Mouse (Mus musculus) adrenal gland, adult 2 months (tissue): ENCODE measurements around the gene Xlr4c. TPM values are rescaled to one million over a fixed set of nuclear protein-coding genes. Genes with fewer than 3 reads are reported as not detected.
"Not testable (repeated sequence)": the region's sequence is repeated elsewhere in the genome, so short reads cannot be mapped to it uniquely, and the experiment has no call there.

Experiments used
- DNase-seq: peaks from one replicate; pipeline ENCODE4 v3.0.0; 2021
- long read RNA-seq: library from polyadenylated mRNA; stranded (forward); transcript quantifications from one replicate; pipeline ENCODE4 v2.0.0, GENCODE M21; 2021
- polyA plus RNA-seq: library from polyadenylated mRNA; depleted of rRNA; stranded (reverse); fragments of >200 nt; gene quantifications from 2 replicates; pipeline ENCODE4 v1.2.3, GENCODE M21; 2012; rRNA removed
- total RNA-seq, 2 experiments: library from RNA; stranded (reverse); gene quantifications; 2 replicates each; pipeline ENCODE4 v1.2.3; 2021

The Xlr4c gene
- total RNA-seq (1 to 10 TPM in 1 of 2 experiments, not detected in 1; 1.7 TPM), polyA plus RNA-seq (not detected in 2 replicates)
- long read RNA-seq = 0 reads

DNA sequence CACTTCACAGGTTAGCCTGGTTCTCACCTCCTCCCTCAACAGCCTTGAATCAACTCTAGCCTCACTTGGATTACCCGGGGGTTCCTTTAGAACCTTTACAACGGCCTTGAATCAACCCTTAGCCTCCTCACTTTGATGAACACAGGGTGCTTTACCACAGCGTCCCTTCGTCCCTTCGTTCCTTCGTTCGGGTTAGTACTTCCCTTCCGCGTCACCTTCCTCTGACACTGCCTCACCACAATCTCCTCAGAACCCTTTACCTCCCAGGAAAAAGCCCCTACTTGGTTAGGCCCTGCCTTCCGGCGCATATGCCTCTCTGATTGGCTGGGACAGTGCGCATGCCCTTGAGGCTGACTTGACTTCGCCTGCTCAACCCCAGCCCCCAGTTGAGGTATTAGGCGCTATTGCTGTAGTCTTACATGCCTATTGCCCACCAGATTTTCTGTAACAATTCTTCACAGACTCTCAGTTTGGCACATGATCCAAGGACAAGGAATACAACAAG lies at the start of gene Xlr4c:
Gene Xlr4c (minus strand): TSS at position 310 of the 505 bp plus-strand sequence.
- DNase-seq = not testable (repeated sequence)

DNA sequence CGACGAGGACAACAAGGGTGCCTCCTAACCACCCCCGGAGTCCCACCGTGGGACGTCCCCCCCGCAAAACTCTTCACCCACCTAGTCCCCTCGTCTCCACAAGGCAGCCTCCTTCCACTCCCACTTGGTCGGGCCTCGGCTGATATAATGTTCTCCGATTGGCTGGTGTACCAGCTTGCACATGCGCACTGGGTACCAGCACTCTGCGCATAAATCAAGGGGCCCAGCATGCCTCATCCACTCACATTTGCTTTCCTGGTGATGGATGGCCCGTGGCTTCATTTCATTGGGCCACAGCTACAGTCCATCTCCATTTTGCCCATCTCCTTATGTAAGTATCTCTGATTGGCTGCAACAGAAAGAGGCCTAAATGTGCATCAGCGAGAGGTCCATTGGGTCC lies 22.3 kb upstream of the Xlr4c start, which contains the start of gene Xlr3c:
Gene Xlr3c (minus strand): TSS at position 121 of the 400 bp plus-strand sequence.
- DNase-seq = not testable (repeated sequence)

DNA sequence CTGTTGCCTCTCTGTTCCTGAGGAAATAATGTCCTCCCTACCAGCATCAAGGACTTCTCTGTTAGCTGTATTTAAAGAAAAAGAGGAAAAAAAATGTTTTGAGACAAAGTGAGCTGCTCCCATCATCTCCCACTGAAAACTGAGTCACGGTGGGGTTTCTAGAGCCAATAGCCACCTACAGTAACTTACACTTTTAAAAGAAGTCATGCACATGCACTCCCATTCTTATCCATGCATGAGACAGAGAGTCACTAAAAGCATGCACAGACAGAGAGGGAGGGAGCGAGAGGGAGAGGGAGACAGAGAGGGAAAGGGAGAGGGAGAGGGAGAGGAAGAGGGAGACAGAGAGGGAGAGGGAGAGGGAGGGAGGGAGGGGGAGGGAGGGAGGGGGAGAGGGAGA lies 19.5 kb upstream of the Xlr4c start:
- not testable (repeated sequence) for DNase-seq

DNA sequence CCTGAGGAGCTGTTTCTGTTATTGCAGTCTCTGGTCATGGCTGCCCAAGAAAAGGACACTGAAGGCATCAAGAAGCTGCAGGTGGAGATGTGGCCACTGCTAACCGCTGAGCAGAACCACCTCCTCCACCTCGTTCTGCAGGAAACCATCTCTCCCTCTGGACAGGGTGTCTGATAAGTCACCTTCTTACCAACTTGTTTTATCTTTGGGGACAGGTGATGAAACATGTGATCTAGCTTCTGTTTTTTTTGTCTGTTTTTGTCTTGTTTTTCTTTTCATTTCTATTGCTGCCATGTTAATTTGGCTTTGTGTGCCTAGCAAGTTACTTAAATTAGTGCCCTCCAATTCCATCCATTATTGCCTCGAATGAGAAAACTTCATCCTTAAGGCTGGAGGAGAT lies 13.6 kb downstream of the Xlr4c start:
- no peak for DNase-seq

DNA sequence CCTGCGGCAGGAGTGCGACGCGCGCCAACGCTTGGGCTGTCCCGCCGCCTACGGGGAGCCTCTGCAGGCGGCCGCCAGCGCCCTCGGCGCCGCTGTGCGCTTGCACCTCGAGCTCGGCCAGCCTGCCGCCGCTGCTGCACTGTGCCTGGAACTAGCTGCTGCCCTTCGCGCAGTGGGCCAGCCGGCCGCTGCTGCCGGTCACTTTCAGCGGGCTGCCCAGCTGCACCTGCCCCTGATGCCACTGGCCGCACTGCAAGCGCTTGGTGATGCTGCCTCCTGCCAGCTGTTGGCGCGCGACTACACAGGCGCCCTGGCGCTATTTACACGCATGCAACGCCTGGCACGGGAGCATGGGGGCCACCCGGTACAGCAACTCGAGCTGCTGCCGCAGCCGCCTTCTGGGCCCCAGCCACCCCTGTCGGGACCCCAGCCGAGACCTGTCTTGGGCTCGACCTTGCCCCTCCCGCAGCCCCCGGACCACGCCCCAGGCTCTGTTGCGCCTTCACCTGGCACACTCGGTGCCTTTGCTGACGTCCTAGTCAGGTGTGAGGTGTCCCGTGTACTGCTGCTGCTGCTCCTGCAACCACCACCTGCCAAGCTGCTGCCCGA lies 14.2 kb downstream of the Xlr4c start:
- peak; percentile 74 for DNase-seq

DNA sequence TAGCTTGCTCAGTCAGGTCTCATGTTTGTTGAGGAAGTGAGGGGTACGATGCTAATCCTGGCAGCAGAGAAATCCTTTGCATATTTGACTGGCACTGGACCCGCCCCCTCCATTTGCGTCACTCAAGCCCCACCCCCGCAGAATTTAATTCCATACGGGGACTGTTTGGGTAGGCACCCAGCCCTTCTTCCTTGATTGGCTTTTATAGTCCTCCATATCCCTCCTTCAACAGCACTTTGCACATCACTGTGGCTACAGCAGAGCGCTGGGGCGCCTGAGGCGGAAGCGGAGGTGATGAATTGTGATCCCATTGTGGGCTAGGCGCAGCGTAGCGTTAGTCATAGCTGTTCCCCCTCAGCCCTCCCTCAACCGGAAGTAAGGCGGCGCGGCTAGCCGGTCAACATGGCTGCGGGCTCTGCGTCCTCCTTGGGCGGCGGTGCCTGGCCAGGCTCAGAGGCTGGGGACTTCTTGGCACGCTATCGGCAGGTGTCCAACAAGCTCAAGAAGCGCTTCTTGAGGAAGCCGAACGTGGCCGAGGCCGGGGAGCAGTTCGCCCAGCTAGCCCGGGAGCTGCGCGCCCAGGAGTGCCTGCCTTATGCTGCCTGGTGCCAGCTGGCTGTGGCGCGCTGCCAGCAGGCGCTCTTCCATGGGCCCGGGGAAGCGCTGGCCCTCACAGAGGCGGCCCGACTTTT lies 14.9 kb downstream of the Xlr4c start, which contains the start of gene F8a:
Gene F8a (plus strand): TSS at position 378 of the 692 bp plus-strand sequence.
- DNase-seq = peak; percentile 89

DNA sequence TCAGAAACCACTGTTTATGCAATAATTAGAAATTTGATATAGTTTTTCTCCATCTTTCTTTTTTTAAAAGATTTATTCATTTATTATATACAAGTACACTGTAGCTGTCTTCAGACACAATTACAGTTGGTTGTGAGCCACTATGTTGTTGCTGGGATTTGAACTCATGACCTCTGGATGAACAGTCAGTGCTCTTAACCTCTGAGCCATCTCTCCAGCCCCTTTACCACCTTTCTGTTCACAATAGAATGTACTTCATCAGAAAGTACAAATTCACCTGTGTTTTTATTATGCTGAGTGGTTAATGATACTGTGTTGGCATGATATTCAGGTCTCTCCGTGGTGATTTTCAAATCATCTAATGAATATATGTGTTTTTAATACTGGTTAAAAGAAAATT lies 17.6 kb downstream of the Xlr4c start:
- no peak for DNase-seq

DNA sequence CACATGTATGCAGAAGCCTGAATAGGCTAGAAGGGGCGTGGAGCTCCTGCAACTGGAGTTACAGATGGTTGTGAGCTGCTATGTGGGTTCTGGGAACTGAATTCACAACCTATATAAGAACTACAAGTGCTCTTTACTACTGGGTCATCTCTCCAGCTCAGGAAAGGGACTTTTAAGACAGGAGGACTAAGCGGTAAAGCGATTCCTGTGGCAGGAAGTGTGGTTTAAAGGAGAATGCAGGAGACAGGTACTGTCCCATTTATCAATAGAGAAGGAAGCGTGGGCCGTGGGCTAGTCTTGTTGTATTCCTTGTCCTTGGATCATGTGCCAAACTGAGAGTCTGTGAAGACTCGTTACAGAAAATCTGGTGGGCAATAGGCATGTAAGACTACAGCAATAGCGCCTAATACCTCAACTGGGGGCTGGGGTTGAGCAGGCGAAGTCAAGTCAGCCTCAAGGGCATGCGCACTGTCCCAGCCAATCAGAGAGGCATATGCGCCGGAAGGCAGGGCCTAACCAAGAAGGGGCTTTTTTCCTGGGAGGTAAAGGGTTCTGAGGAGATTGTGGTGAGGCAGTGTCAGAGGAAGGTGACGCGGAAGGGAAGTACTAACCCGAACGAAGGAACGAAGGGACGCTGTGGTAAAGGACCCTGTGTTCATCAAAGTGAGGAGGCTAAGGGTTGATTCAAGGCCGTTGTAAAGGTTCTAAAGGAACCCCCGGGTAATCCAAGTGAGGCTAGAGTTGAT lies 28.9 kb downstream of the Xlr4c start, which contains the start of gene Xlr4b:
Gene Xlr4b (plus strand): TSS at position 515 of the 746 bp plus-strand sequence.
- not testable (repeated sequence) for DNase-seq

DNA sequence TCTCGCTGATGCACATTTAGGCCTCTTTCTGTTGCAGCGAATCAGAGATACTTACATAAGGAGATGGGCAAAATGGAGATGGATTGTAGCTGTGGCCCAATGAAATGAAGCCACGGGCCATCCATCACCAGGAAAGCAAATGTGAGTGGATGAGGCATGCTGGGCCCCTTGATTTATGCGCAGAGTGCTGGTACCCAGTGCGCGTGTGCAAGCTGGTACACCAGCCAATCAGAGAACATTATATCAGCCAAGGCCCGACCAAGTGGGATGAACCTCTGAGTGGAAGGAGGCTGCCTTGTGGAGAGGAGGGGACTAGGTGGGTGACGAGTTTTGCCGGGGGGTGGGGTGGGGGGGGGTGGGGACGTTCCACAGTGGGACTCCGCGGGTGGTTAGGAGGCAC lies 51.0 kb downstream of the Xlr4c start, which contains the start of gene Xlr3b:
Gene Xlr3b (plus strand): TSS at position 274 of the 400 bp plus-strand sequence.
- peak; percentile 4 for DNase-seq

Other genes starting within 250 kb of the Xlr4c start
- under 1 TPM; 0.24 to 0.32 TPM for gene Pnma5, start 206.0 kb downstream of the Xlr4c start, total RNA-seq
- gene Pnma5, start 206.0 kb downstream of the Xlr4c start, polyA plus RNA-seq = not detected in 2 replicates
- gene Pnma3, start 178.3 kb downstream of the Xlr4c start, total RNA-seq = under 1 TPM; 0.14 to 0.41 TPM
- 0.17 and 0.19 TPM in 2 replicates for gene Pnma3, start 178.3 kb downstream of the Xlr4c start, polyA plus RNA-seq
- gene Xlr4a, start 160.7 kb downstream of the Xlr4c start, total RNA-seq = 1 to 10 TPM in 1 of 2 experiments, not detected in 1; 2.0 TPM
- not detected in 2 replicates for gene Xlr4a, start 160.7 kb downstream of the Xlr4c start, polyA plus RNA-seq
- 1 to 10 TPM in 1 of 2 experiments, not detected in 1; 3.5 TPM for gene Xlr3a, start 146.0 kb downstream of the Xlr4c start, total RNA-seq
- 0.92 TPM in 1 of 2 replicates, not detected in the other for gene Xlr3a, start 146.0 kb downstream of the Xlr4c start, polyA plus RNA-seq
- gene Gm14685, start 126.1 kb downstream of the Xlr4c start, total RNA-seq = not detected
- gene Gm14685, start 126.1 kb downstream of the Xlr4c start, polyA plus RNA-seq = not detected in 2 replicates
- not detected for gene Xlr5b, start 94.3 kb downstream of the Xlr4c start, total RNA-seq
- gene Xlr5b, start 94.3 kb downstream of the Xlr4c start, polyA plus RNA-seq = not detected in 2 replicates
- gene DXBay18, start 93.7 kb downstream of the Xlr4c start, total RNA-seq = under 1 TPM; 0.12 to 0.31 TPM
- gene DXBay18, start 93.7 kb downstream of the Xlr4c start, polyA plus RNA-seq = not detected in 2 replicates
- gene Spin2d, start 66.1 kb downstream of the Xlr4c start, total RNA-seq = not detected
- not detected in 2 replicates for gene Spin2d, start 66.1 kb downstream of the Xlr4c start, polyA plus RNA-seq
- gene Xlr3b, start 50.9 kb downstream of the Xlr4c start, total RNA-seq = 10 to 100 TPM in 1 of 2 experiments, 1 to 10 TPM in 1; 1.8 to 10.8 TPM
- 0.17 and 0.19 TPM in 2 replicates for gene Xlr3b, start 50.9 kb downstream of the Xlr4c start, polyA plus RNA-seq
- gene Xlr4b, start 28.8 kb downstream of the Xlr4c start, total RNA-seq = 1 to 10 TPM in 1 of 2 experiments, under 1 TPM in 1; 0.61 to 1.1 TPM
- gene Xlr4b, start 28.8 kb downstream of the Xlr4c start, polyA plus RNA-seq = 0.06 TPM in 1 of 2 replicates, not detected in the other
- gene F8a, start 14.8 kb downstream of the Xlr4c start, total RNA-seq = 10 to 100 TPM in 1 of 2 experiments, 1 to 10 TPM in 1; 8.0 to 11.8 TPM
- 50.8 and 53.5 TPM in 2 replicates for gene F8a, start 14.8 kb downstream of the Xlr4c start, polyA plus RNA-seq
- gene Xlr3c, start 22.3 kb upstream of the Xlr4c start, total RNA-seq = under 1 TPM in 1 of 2 experiments, not detected in 1; 0.32 TPM
- not detected in 2 replicates for gene Xlr3c, start 22.3 kb upstream of the Xlr4c start, polyA plus RNA-seq
- gene Xlr5a, start 49.8 kb upstream of the Xlr4c start, total RNA-seq = under 1 TPM in 1 of 2 experiments, not detected in 1; 0.49 TPM
- not detected in 2 replicates for gene Xlr5a, start 49.8 kb upstream of the Xlr4c start, polyA plus RNA-seq
- not detected for gene Xlr5c, start 49.8 kb upstream of the Xlr4c start, total RNA-seq
- 0.25 TPM in 1 of 2 replicates, not detected in the other for gene Xlr5c, start 49.8 kb upstream of the Xlr4c start, polyA plus RNA-seq
- not detected for gene Gm45015, start 93.7 kb upstream of the Xlr4c start, total RNA-seq
- not detected in 2 replicates for gene Gm45015, start 93.7 kb upstream of the Xlr4c start, polyA plus RNA-seq
- 10 to 100 TPM; 14.7 to 17.0 TPM for gene Zfp275, start 99.5 kb upstream of the Xlr4c start, total RNA-seq
- 10.7 and 12.5 TPM in 2 replicates for gene Zfp275, start 99.5 kb upstream of the Xlr4c start, polyA plus RNA-seq
- not detected for gene Gm18336, start 155.6 kb upstream of the Xlr4c start, total RNA-seq
- gene Gm18336, start 155.6 kb upstream of the Xlr4c start, polyA plus RNA-seq = 0.03 TPM in 1 of 2 replicates, not detected in the other
- under 1 TPM; 0.26 to 0.38 TPM for gene Zfp92, start 168.0 kb upstream of the Xlr4c start, total RNA-seq
- gene Zfp92, start 168.0 kb upstream of the Xlr4c start, polyA plus RNA-seq = 0.10 and 0.11 TPM in 2 replicates
- gene Trex2, start 192.2 kb upstream of the Xlr4c start, total RNA-seq = not detected
- gene Trex2, start 192.2 kb upstream of the Xlr4c start, polyA plus RNA-seq = 0.13 TPM in 1 of 2 replicates, not detected in the other
- 10 to 100 TPM; 20.3 to 31.3 TPM for gene Haus7, start 215.9 kb upstream of the Xlr4c start, total RNA-seq
- 12.6 and 15.5 TPM in 2 replicates for gene Haus7, start 215.9 kb upstream of the Xlr4c start, polyA plus RNA-seq
- gene Bgn, start 240.5 kb upstream of the Xlr4c start, total RNA-seq = 100 to 1,000 TPM; 290 to 364 TPM
- gene Bgn, start 240.5 kb upstream of the Xlr4c start, polyA plus RNA-seq = 197 and 251 TPM in 2 replicates